Mouse (Mus musculus) olfactory bulb, adult 2 months (tissue): ENCODE results near the gene Kcna5.

Experiments used
- CTCF ChIP-seq: fragments of 200-500 bp; IDR thresholded peaks from 2 replicates; pipeline ENCODE4 v1.5.1; 2012; ENCODE audit warnings: low read depth, mild to moderate bottlenecking, low read length, moderate library complexity; ENCODE audit not compliant: insufficient read depth
- POLR2A ChIP-seq: fragments of 200-500 bp; IDR thresholded peaks from 2 replicates; pipeline ENCODE4 v1.6.1; 2012; ENCODE audit warnings: mild to moderate bottlenecking, low read depth, low read length, moderate library complexity; ENCODE audit not compliant: insufficient read depth

DNA sequence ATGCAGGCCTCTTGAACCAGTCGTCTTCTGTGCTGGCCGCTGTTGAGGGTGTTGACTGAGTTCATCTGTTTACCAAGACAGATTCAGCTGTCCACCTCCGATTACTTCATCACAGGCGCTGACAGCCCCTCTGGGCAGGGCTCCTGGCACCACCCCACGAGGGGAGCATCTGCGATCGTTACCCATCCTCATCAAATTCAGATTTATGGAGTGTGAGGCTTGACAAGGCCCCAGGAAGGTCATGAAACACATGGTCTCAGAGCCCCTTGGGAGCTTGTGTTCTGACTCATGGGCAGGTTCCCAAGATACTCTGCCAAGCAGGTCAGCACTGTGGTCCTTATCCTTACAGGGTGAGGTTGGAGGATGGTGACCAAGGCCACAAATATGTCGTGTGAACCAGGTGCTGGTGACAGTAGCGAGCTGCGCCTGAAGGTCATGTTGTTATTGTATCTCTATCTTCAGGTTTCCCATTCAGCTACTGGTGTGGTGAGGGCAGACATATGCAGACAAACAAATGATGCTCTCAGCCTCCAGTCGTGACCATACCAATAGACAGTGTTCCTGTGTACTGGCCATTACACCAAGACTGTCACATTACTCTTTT is 51.8 kb downstream of the Kcna5 start:
- TF ChIP-seq CTCF, result no peak
- no peak for TF ChIP-seq POLR2A
